Mouse (Mus musculus): ENCODE measurements around the gene Clec2i. TPM values are rescaled to one million over a fixed set of nuclear protein-coding genes. Genes with fewer than 3 reads are reported as not detected.

The Clec2i gene
- polyA plus RNA-seq, 1 experiment from 2014 or later = not detected

DNA sequence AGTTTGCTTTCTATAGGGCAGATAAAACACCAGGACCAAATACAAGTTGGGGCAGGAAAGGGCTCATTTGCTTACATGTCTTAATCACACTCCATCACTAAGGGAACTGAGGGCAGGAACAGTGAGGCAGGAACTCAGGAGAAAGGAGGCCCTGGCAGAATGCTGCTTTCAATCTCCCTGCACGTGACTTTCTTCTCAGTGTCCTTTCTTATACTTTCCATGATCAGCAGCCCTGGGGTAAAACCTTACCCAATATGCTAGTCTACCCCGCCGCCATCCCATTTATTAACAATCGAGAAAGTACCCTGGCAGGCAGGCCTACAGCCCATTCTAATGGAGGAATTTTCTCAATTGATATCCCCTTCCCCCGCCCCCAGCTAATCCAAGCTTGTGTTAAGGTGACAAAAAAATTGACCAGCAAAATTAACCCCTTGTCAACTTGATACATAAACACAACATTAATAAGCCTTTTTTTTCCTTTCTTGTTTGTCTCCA lies 42.8 kb upstream of the Clec2i start:
- Histone ChIP-seq H3K36me3 (no peaks in the 10 kb centered on the region), H3K9ac (replicated peaks) (no peak overlapping the region), H3K4me1 (peaks cover 14% of the 10 kb centered on the region), H3K27me3 (0 out of 2 replicates have a peak, but pooled peaks cover 4% of the 10 kb centered on the region), H3K27ac (replicated peaks) (no peak overlapping the region), H3K9me3 (no peaks in the 10 kb centered on the region), H3K4me3 (no peak overlapping the region), H3K4me2 (replicated peaks) (no peak overlapping the region)
- ATAC-seq (ENCODE audit: low FRiP score, low read depth) = no peak
- 80% methylated on average over 5 of the region's 5 CpGs for WGBS

DNA sequence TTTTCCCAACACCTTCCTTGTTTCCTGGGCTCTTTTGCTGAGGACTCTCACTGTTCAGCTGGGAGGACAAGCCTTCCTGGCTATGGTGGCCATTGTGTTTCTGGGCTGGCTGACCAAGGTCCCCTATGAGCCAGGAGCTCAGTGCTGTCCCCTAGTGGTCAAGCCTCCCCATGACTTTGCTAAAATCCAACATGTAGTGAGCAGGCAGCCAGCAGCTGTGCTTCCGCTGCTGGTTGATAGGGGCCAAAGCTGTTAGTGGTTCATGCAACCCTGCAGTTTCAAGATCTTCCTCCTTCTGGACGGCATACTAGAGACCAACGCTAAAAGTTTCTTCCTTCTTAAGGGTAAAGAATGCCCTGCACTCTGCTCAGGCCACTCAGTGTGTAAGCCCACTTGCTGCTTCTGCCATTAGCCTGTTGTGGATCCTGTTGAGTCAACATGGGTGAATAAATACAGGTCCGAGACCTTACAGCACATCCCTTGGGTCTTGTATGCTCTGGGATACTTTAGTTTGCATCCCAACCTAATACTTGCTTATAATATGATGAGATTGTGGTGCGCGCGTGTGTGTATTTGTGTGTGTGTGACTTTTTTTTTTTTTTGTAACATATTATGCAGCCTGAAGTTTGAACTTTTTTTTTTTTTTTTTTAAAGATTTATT lies 41.9 kb upstream of the Clec2i start:
- 26% methylated on average over 7 of the region's 7 CpGs for WGBS
- peak overlapping the region; percentile 13; the same call in 1 of the 2 replicates for H3K4me3 ChIP-seq
- no peaks in the 10 kb centered on the region for H3K9me3 ChIP-seq
- H3K27me3 ChIP-seq = 0 out of 2 replicates have a peak, but pooled peaks cover 4% of the 10 kb centered on the region
- no peak overlapping the region for H3K27ac ChIP-seq (replicated peaks)
- ATAC-seq (ENCODE audit: low FRiP score, low read depth) = peak; percentile 20; the same call in 1 of the 2 replicates
- H3K36me3 ChIP-seq = no peaks in the 10 kb centered on the region
- 0 out of 2 replicates have a peak overlapping the region, but pooled peaks have one; percentile 31 for H3K4me2 ChIP-seq (replicated peaks)
- H3K9ac ChIP-seq (replicated peaks) = no peak overlapping the region
- H3K4me1 ChIP-seq = peaks cover 14% of the 10 kb centered on the region

DNA sequence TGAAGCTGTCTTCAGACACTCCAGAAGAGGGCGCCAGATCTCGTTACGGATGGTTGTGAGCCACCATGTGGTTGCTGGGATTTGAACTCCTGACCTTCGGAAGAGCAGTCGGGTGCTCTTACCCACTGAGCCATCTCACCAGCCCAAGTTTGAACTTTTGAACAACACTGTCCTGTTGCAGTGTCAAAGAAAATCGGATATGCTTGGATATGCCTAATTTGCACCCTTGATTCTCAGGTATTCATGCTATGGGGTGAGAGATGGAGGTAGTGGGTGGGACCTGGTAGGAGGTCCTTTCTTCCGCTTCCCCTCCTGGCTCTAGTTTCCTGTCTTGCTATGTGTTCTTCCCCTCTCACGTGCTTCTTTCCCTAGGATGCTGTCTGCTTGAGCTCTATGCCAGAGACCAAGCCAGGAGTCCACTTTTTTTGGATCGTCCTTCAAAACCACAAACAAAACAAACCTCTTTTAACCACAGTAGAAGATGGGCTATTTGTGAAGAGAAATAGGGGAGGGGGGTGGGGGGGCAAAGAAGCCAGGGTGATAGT lies 41.3 kb upstream of the Clec2i start:
- H3K4me3 ChIP-seq = no peak overlapping the region
- 0 out of 2 replicates have a peak, but pooled peaks cover 4% of the 10 kb centered on the region for H3K27me3 ChIP-seq
- no peak overlapping the region for H3K27ac ChIP-seq (replicated peaks)
- H3K4me1 ChIP-seq = peaks cover 14% of the 10 kb centered on the region
- no peaks in the 10 kb centered on the region for H3K36me3 ChIP-seq
- no peak for ATAC-seq (ENCODE audit: low FRiP score, low read depth)
- H3K9me3 ChIP-seq = no peaks in the 10 kb centered on the region
- H3K4me2 ChIP-seq (replicated peaks) = no peak overlapping the region
- no peak overlapping the region for H3K9ac ChIP-seq (replicated peaks)
- 62% methylated on average over 8 of the region's 9 CpGs for WGBS

DNA sequence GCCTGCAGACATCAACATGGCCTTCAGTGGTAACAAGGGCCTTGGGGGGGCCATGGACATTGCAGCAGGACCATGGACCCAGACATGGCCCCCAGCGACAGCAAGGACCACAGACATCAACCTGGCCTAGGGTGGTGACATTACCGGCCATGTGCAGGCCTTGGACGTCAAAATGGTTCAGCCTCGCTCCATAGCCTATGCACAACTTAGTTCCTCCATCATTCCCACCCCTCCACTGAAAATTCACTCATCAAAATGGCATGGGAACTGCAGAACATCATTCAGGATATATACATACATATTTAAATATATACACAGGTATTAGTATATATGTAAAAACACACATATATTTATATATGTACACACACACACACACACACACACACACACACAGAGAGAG lies 40.0 kb upstream of the Clec2i start:
- H3K27ac ChIP-seq (replicated peaks) = no peak overlapping the region
- H3K36me3 ChIP-seq = no peaks in the 10 kb centered on the region
- H3K4me3 ChIP-seq = no peak overlapping the region
- H3K9me3 ChIP-seq = no peaks in the 10 kb centered on the region
- no peaks in the 10 kb centered on the region for H3K27me3 ChIP-seq
- no peak for ATAC-seq (ENCODE audit: low FRiP score, low read depth)
- no peak overlapping the region for H3K4me2 ChIP-seq (replicated peaks)
- 91% methylated on average over 4 of the region's 4 CpGs for WGBS
- H3K9ac ChIP-seq (replicated peaks) = no peak overlapping the region
- peaks cover 4% of the 10 kb centered on the region for H3K4me1 ChIP-seq

DNA sequence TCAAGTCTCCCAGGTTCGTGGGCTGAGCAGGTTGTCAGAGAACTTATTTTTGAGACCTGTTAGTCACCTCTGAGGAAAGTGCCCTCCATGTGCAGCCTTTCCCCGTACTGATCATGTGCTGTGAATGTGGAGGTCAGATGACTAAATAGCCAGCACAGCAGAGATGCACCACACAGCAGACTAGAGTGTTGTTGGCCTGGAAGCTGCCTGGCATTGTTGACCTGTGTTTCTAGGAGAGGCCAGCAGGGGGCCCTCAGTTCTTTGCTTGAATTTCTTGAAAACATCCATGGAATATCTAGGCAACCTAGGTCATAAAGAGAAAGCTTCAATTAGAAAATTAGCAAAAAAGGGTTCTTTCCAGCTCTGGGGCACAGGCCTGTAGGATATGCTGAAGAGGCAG lies 37.5 kb upstream of the Clec2i start:
- Histone ChIP-seq H3K27me3 (no peaks in the 10 kb centered on the region), H3K4me3 (no peak overlapping the region), H3K36me3 (no peaks in the 10 kb centered on the region), H3K9ac (replicated peaks) (no peak overlapping the region), H3K9me3 (no peaks in the 10 kb centered on the region), H3K27ac (replicated peaks) (no peak overlapping the region), H3K4me1 (no peaks in the 10 kb centered on the region), H3K4me2 (replicated peaks) (no peak overlapping the region)
- 55% methylated on average over 2 of the region's 2 CpGs for WGBS
- ATAC-seq (ENCODE audit: low FRiP score, low read depth) = no peak

DNA sequence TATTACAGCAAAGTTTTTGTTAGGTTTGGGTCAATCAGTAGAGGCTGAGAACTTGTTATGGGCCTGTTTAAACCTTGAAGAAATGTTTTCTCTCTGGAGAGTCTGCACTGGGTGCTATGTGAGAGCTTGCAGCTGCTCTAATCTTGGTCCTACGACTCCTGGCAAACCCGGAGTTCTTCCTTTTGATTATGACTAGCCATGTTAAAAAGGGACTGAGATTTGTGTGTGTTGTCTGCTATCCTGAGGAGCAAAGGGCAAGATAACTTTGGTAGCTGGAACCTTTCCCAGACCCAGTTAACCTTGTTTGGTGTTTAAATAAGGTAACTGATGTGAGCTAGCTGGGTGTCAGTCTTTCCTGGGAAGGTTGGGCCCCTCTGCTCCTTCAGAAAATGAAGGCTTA lies 36.7 kb upstream of the Clec2i start:
- no peak overlapping the region for H3K4me2 ChIP-seq (replicated peaks)
- H3K9me3 ChIP-seq = no peaks in the 10 kb centered on the region
- H3K27me3 ChIP-seq = no peaks in the 10 kb centered on the region
- no peaks in the 10 kb centered on the region for H3K36me3 ChIP-seq
- no peak overlapping the region for H3K27ac ChIP-seq (replicated peaks)
- ATAC-seq (ENCODE audit: low FRiP score, low read depth) = no peak
- no peaks in the 10 kb centered on the region for H3K4me1 ChIP-seq
- H3K9ac ChIP-seq (replicated peaks) = no peak overlapping the region
- 78% methylated on average over 2 of the region's 2 CpGs for WGBS
- H3K4me3 ChIP-seq = no peak overlapping the region

DNA sequence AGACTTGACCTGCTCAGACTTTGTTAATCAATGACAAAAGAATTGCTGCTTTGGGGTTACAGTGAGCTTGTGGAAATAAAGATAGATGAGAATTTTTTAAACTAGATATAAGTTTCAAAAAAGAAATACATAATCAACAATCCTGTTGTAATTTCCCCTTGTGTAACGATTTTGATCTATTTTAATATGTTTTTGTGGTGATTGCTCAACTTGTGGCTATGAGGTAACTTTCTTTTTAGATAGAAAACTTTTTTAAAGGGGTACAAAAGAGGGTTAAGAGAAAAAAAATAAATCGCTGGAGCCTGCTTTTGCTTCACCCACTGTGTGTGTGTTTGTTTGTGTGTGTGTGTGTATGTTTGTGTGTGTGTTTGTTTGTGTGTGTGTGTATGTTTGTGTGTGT lies 36.2 kb upstream of the Clec2i start:
- ATAC-seq (ENCODE audit: low FRiP score, low read depth) = no peak
- Histone ChIP-seq H3K9me3 (no peaks in the 10 kb centered on the region), H3K9ac (replicated peaks) (no peak overlapping the region), H3K4me2 (replicated peaks) (no peak overlapping the region), H3K4me3 (no peak overlapping the region), H3K36me3 (no peaks in the 10 kb centered on the region), H3K27ac (replicated peaks) (no peak overlapping the region), H3K27me3 (no peaks in the 10 kb centered on the region), H3K4me1 (no peaks in the 10 kb centered on the region)
- WGBS = 90% methylated on average over 2 of the region's 2 CpGs

DNA sequence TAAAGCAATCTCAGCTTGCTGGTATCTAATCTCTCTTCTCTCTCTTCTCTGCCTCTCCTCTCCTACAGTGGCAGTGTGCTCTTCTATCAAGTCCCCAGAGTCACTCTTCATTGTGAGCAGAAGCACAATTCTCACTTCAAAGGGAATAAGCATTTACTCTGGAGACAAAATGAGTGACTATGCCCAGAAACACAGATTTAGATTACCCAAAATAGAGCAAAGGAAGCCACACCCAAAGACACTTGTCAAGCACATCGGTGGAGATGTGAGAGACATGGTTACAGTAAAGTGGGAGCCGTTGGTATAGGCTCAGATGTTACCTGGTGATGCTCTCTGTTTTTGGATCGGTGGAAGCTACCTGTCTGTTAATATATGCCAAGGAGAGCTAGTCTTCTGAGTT lies 34.6 kb upstream of the Clec2i start:
- H3K4me2 ChIP-seq (replicated peaks) = no peak overlapping the region
- no peak for ATAC-seq (ENCODE audit: low FRiP score, low read depth)
- no peaks in the 10 kb centered on the region for H3K9me3 ChIP-seq
- H3K9ac ChIP-seq (replicated peaks) = no peak overlapping the region
- H3K27ac ChIP-seq (replicated peaks) = no peak overlapping the region
- H3K36me3 ChIP-seq = no peaks in the 10 kb centered on the region
- WGBS = 81% methylated on average over 3 of the region's 3 CpGs
- H3K4me3 ChIP-seq = no peak overlapping the region
- no peaks in the 10 kb centered on the region for H3K4me1 ChIP-seq
- no peaks in the 10 kb centered on the region for H3K27me3 ChIP-seq

DNA sequence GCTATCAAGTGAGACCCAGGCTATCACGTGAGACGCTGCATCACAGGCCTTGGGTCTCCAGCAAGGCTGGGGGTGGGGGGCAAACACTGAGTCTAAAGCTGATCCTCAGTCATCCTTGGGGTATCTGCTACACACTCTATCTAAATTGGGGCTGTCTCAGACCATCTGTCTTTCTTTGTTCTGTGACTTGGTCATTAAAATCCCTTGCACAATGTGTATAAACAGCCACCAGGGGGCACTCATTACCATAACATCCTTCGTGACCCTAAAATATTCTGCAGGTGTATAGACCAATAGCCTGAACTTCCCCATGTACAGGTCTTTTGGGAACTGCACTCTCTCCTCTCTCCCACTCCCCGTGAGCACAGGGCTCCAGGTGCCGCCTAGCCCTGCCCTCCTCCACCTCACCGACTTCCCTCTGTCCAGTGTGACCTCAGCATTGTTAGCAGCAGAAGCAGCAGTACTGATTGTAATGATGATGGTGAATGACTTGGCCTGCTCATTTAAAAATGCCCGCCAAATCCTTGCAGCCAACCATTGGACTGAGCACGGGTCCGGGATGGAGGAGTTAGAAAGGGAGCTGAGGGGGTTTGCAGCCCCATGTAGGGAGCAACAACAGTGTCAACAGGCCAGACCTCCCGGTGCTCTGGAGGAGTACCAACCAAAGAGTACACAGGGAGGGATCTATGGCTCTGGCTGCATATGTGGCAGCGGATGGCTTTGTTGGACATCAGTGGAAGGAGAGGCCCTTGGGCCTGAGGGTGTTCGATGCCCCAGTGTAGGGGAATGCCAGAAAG lies 33.2 kb upstream of the Clec2i start:
- Histone ChIP-seq H3K4me1 (no peaks in the 10 kb centered on the region), H3K9ac (replicated peaks) (no peak overlapping the region), H3K36me3 (no peaks in the 10 kb centered on the region), H3K27me3 (no peaks in the 10 kb centered on the region), H3K9me3 (no peaks in the 10 kb centered on the region), H3K27ac (replicated peaks) (no peak overlapping the region), H3K4me3 (no peak overlapping the region), H3K4me2 (replicated peaks) (peak overlapping the region; percentile 4; the same call in 1 of the 2 replicates)
- WGBS = 45% methylated on average over 12 of the region's 12 CpGs
- peak; percentile 87 for ATAC-seq (ENCODE audit: low FRiP score, low read depth)

DNA sequence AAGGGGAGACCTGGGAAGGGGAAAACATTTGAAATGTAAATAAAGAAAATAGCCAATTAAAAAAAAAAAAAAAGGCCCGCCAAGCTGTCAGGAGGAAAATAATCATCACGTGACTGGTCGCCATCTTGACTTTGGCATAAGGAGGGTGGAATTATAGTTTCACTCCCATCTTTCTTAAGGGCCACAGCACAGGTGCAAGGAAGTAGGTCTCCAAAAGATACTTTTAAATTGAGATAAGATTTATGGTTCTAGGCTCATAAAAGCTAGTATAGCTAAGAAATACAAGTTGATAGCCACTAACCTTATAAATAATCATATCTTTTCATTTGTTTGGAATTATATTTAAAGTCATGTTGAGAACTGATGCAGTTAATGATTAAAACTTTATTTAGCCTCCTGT lies 32.5 kb upstream of the Clec2i start:
- WGBS = 91% methylated on average over 3 of the region's 3 CpGs

DNA sequence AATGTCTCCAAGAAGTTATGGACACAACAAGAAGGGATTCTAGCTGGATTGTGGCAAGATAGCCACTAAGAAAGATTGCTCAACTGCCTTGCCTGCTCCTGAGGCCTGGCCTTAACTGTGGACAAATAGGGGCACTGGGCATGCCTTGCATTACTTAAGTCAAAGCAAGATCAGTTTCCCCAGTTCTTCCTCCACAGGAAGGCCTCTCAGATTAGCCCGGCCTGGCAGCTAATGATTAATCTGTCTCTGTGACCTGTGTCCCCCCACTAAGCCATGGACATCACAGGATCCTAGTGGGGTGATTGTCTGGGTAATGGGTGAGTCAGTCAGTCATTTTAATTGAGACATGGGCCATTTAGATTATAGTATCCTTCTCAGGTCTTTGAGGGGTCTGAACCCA lies 31.9 kb upstream of the Clec2i start:
- Histone ChIP-seq H3K36me3 (no peaks in the 10 kb centered on the region), H3K9ac (replicated peaks) (no peak overlapping the region), H3K9me3 (no peaks in the 10 kb centered on the region), H3K4me3 (no peak overlapping the region), H3K27ac (replicated peaks) (no peak overlapping the region), H3K4me2 (replicated peaks) (no peak overlapping the region), H3K27me3 (no peaks in the 10 kb centered on the region), H3K4me1 (no peaks in the 10 kb centered on the region)
- WGBS = 77% methylated on average over 1 of the region's 1 CpGs
- no peak for ATAC-seq (ENCODE audit: low FRiP score, low read depth)

More for the DNA sequence above, 32.5 kb upstream of the Clec2i start:
- Histone ChIP-seq H3K4me1 (no peaks in the 10 kb centered on the region), H3K27me3 (no peaks in the 10 kb centered on the region), H3K9ac (replicated peaks) (no peak overlapping the region), H3K36me3 (no peaks in the 10 kb centered on the region), H3K4me3 (no peak overlapping the region), H3K27ac (replicated peaks) (no peak overlapping the region), H3K4me2 (replicated peaks) (no peak overlapping the region), H3K9me3 (no peaks in the 10 kb centered on the region)
- no peak for ATAC-seq (ENCODE audit: low FRiP score, low read depth)

DNA sequence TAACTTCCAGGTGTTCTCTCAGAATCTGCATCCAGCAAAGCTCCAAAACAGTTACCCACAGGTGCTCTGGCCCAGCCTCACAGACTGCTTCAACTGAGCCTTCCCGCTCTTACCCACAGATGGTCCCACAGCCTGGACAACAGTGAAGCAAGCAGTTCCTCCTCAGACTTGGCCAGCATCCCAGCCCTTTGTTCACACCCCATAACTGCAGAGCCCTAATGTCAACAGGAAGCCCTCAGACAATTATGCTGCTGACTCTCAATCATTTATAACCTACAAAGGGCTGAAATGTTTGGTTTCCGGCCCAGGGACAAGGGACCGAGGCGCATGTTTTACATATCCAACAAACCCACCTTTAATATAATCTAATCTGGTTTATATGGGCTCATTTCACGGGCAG lies 31.1 kb upstream of the Clec2i start:
- H3K4me2 ChIP-seq (replicated peaks) = no peak overlapping the region
- H3K9ac ChIP-seq (replicated peaks) = no peak overlapping the region
- WGBS = 76% methylated on average over 5 of the region's 5 CpGs
- H3K27me3 ChIP-seq = no peaks in the 10 kb centered on the region
- H3K36me3 ChIP-seq = no peaks in the 10 kb centered on the region
- no peak overlapping the region for H3K27ac ChIP-seq (replicated peaks)
- H3K4me3 ChIP-seq = no peak overlapping the region
- no peak for ATAC-seq (ENCODE audit: low FRiP score, low read depth)
- no peaks in the 10 kb centered on the region for H3K4me1 ChIP-seq
- no peaks in the 10 kb centered on the region for H3K9me3 ChIP-seq
